Mouse (Mus musculus): ENCODE measurements around the gene Mettl15.
"Not testable (repeated sequence)": the region's sequence is repeated elsewhere in the genome, so short reads cannot be mapped to it uniquely, and the experiment has no call there.

Mettl15 gene

GRCm38 (mm10) chr2:109280600-109281340 lies at the start of gene Mettl15, which contains the start of gene Kif18a:
TSS of gene Mettl15 (minus strand) at chr2:109280748.
TSS of gene Kif18a (plus strand) at chr2:109280738.
- peak; percentile 80 to 87 for DNase-seq (ENCODE audit: low read depth in 1 of 2, low spot score in 2 of 2)

- no peak for DNase-seq (ENCODE audit: low read depth in 1 of 2, low spot score in 2 of 2)
These were observed 30.8 kb upstream of the Mettl15 start for GRCm38 (mm10) chr2:109311369-109311768.

DNA sequence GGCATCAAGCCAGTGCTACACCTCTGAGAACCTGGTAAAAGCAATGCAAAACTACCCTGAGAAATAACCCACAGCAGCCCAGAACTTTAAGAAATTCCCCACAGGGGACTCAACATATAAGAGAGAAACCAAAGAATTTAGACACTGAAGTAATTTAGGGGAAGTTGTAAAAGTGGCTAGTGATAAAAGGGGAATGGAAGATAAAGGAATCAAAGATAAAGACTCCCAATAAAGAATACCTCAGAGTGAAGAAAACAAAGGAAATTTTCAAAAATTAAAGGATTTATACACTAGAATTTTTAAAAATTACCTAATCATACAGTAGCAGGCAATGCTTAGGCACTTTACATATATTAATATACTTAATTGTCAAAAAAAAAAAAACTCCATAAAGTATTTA lies 23.1 kb upstream of the Mettl15 start:
- no peak for DNase-seq (ENCODE audit: low read depth in 1 of 2, low spot score in 2 of 2)

- DNase-seq (ENCODE audit: low read depth in 1 of 2, low spot score in 2 of 2), result no peak
These were observed 21.7 kb upstream of the Mettl15 start for GRCm38 (mm10) chr2:109302234-109302633.

GRCm38 (mm10) chr2:109298160-109298559 lies 17.6 kb upstream of the Mettl15 start:
- DNase-seq (ENCODE audit: low read depth in 1 of 2, low spot score in 2 of 2), result no peak

- DNase-seq (ENCODE audit: low read depth in 1 of 2, low spot score in 2 of 2), result no peak
These were observed 15.7 kb upstream of the Mettl15 start for GRCm38 (mm10) chr2:109296264-109296663.

- DNase-seq (ENCODE audit: low read depth in 1 of 2, low spot score in 2 of 2), result no peak
These were observed 8.8 kb upstream of the Mettl15 start for GRCm38 (mm10) chr2:109289327-109289726.

DNA sequence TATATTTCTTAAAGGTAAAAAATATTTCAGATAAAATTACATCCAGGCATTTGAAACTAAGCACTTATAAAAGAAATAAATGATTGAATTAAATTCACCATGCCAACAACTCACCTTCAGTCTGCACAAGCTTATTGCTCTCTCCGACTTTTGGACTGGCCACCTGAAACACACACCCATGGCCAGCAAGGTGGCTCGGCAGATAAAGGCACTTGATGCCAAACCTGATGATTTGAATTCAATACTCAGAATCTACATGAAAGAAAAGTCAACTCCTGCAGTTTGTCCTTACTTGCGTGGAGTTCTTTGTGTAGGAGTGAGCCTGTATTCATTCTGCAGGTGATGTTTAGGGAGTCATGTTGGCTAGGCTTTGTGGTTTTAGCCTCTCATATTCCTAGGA lies 3.6 kb upstream of the Mettl15 start:
- DNase-seq (ENCODE audit: low read depth in 1 of 2, low spot score in 2 of 2), result no peak

DNA sequence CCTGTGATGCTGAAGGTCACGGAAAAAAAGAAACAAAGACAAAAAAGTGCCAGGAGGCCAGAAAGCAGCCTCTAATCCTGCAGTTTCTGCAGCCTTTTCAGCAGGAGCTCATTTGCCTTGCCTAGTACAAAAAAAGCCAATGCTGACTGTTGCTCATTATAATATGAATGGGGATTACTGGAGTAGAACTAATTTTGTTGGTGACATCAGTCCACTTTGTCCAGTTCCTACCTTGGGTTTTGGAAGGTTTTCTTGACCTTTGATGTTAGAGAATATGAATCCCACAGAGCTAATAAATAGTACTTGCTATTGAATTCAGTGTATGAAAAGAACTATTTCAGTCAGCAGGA lies 768 bp upstream of the Mettl15 start:
- no peak for DNase-seq (ENCODE audit: low read depth in 1 of 2, low spot score in 2 of 2)

DNA sequence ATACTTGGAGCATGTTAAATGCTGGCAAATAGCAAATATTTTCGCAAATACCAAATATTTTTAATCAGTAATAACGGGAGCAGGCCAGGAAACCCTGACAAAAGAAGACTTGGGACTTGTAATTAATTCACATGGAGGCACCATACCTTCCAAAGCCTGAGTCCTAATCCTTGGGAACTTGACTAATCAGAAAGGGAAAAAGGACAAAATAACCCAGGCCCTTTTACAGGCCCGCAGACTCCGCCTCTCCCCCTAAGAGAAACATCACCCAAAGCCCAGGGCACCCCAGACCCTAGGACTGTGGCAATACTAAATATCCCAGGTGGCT lies 312 bp downstream of the Mettl15 start:
- DNase-seq (ENCODE audit: low read depth in 1 of 2, low spot score in 2 of 2), result no peak

GRCm38 (mm10) chr2:109278036-109278435 lies 2.5 kb downstream of the Mettl15 start:
- peak in 1 of 2 experiments; percentile 13 for DNase-seq (ENCODE audit: low read depth in 1 of 2, low spot score in 2 of 2)

DNA sequence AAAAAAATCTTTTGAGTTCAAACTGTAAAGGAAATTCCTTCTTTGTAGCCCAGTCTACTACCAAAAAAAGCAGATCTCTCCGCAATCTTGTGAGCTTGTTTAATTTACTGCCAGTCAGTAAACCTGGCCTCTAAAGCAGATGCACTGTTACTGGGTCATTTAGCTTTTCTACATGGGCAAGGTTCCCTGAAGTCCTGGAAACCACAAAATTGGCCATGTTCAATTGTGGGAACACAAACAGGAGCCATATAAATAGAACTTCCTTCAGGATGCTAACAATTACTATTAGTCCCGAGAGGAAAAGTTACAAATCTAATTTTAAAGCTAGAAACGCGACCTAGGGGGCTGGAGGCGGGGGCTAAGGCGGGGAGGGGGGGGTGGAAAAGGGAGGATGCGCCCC lies 3.0 kb downstream of the Mettl15 start:
- DNase-seq (ENCODE audit: low read depth in 1 of 2, low spot score in 2 of 2), result no peak

GRCm38 (mm10) chr2:109273098-109273497 lies 7.5 kb downstream of the Mettl15 start:
- DNase-seq (ENCODE audit: low read depth in 1 of 2, low spot score in 2 of 2), result no peak

DNA sequence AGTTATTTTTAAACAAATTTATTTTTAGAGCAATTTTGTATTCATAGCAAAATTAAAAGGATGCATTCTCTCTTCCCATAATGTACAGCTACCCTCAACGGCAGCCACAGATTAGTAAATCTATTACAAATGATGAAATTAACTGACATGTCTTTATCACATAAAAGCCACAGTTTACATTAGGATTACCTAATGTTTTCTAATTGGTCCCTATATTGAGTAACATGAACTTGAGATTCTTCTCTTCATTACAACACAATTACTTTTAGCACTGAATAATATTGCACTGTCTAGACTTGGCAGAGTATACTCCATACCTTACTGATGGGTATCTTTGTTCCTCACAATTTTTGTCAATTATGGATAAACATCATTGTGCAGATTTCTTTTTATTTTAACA lies 17.8 kb downstream of the Mettl15 start:
- no peak for DNase-seq (ENCODE audit: low read depth in 1 of 2, low spot score in 2 of 2)

DNA sequence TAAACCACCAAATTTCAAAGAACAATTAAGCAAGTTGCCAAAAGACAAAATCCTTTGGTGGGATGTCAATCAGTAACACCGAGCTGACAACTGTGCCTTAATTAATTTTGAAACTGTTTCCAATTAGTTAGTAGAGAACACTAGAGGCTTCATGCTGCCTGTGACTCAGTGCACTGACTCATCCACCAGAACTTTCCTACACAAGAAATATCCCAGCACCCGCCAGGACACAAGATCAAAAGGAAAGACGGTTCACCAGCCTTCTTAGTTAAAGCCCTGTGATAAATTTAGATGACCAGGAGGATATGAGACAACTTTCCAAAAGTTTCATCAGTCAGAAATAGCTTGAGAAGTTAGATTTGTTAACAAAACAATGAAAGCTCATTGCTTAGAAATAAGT lies 38.6 kb downstream of the Mettl15 start:
- DNase-seq (ENCODE audit: low read depth in 1 of 2, low spot score in 2 of 2), result no peak

- DNase-seq (ENCODE audit: low read depth in 1 of 2, low spot score in 2 of 2), result no peak
These were observed 44.8 kb downstream of the Mettl15 start for GRCm38 (mm10) chr2:109235741-109236140.

DNA sequence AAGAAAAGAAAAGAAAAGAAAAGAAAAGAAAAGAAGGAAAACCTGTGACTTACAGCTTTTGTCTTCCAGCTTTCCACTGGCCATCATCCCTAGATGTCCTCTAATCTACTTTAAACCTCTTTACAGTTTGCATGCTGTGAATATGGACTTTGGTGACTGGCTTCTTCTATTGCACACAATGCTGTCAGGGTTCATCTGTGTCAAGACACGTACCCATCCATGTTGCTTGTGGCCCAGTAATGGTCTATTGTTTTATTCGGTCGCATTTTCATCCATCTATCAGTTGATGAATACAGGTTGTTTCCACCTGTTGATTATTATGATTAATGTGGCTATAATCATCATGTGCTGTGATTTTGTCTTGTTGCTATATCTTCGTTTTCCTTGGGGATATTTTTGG lies 46.7 kb downstream of the Mettl15 start:
- no peak for DNase-seq (ENCODE audit: low read depth in 1 of 2, low spot score in 2 of 2)

DNA sequence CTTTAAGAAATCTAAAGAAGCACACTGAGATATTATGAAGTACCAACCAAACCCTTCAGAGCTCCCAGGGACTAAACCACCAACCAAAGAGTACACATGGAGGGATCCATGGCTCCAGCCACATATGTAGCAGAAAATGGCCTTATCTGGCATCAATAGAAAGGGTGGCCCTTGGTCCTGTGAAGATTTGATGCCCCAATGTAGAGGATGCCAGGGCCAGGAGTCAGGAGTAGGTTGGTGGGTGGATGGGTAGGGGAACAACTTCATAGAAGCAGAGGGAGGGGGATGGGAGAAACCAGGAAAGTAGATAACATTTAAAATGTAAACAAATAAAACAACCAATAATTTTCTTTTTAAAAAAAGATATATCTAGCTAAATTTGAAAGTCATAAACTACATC lies 50.1 kb downstream of the Mettl15 start:
- DNase-seq (ENCODE audit: low read depth in 1 of 2, low spot score in 2 of 2), result no peak

- no peak for DNase-seq (ENCODE audit: low read depth in 1 of 2, low spot score in 2 of 2)
These were observed 53.4 kb downstream of the Mettl15 start for GRCm38 (mm10) chr2:109227196-109227595.

GRCm38 (mm10) chr2:109221470-109221869 lies 59.1 kb downstream of the Mettl15 start:
- no peak for DNase-seq (ENCODE audit: low read depth in 1 of 2, low spot score in 2 of 2)

GRCm38 (mm10) chr2:109216678-109217077 lies 63.9 kb downstream of the Mettl15 start:
- not testable (repeated sequence) for DNase-seq (ENCODE audit: low read depth in 1 of 2, low spot score in 2 of 2)

GRCm38 (mm10) chr2:109210641-109211040 lies 69.9 kb downstream of the Mettl15 start:
- not testable (repeated sequence) for DNase-seq (ENCODE audit: low read depth in 1 of 2, low spot score in 2 of 2)

- no peak for DNase-seq (ENCODE audit: low read depth in 1 of 2, low spot score in 2 of 2)
These were observed 72.5 kb downstream of the Mettl15 start for GRCm38 (mm10) chr2:109208032-109208431.

All from monocyte, adult 2 months (primary cell).